Mouse (Mus musculus): Measurements from ENCODE around the gene Gprc5a. TPM values are rescaled to one million over a fixed set of nuclear protein-coding genes. Genes with fewer than 3 reads are reported as not detected.

The Gprc5a gene
- total and polyA plus RNA-seq, 3 experiments: 0.08 to 0.59 TPM; not detected in 1

DNA sequence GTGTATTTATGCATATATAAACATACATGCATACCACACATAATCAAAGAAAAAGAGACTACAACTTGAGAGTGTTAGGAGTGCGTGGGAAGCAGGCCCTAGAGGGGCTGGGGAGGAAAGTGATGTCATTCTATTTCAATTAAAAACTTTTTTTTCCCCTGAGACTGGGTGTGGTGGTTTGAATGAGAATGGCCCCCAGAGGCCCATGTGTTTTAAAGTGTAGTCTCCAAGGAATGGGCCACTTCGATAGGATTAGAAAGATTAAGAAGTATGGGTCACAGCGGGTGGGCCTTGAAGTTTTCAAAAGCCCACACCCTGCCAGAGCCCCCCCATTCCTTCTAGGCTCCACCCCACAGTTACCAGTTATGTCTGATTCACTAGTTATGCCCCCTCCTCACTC is 26.8 kb upstream of the Gprc5a start:
- H3K27me3 ChIP-seq (replicated peaks): no peaks in the 10 kb centered on the region
- DNase-seq (ENCODE audit: extremely low read depth): no peak
- no peak overlapping the region for H3K4me3 ChIP-seq (replicated peaks in 1 of 3; ENCODE audit: low read depth in 2 of 3, low read length in 2 of 3, poor library complexity in 1 of 3)
- no peaks in the 10 kb centered on the region for H3K79me2 ChIP-seq (replicated peaks; ENCODE audit: control insufficient read depth, extremely low read depth, insufficient read depth, poor library complexity, severe bottlenecking)
- H3K9ac ChIP-seq (ENCODE audit: insufficient read depth, low read depth): no peak overlapping the region
- H3K27ac ChIP-seq (ENCODE audit: insufficient read depth, low read depth): no peak overlapping the region
- dilution Hi-C loops (cut with MboI; ENCODE audit: extremely low pct_ligation_motif_present, extremely low pct_unique_long_range_greater_than_20kb, low sequenced_read_pairs) (no loop called here), in situ Hi-C loops (cut with MboI; ENCODE audit: low pct_ligation_motif_present, low pct_unique_long_range_greater_than_20kb, low sequenced_read_pairs) (no loop called here)
- no peaks in the 10 kb centered on the region for H3K36me3 ChIP-seq (replicated peaks in 1 of 2; ENCODE audit: control insufficient read depth in 1 of 2, insufficient read depth in 1 of 2, low read length in 1 of 2)
- no peak for TF ChIP-seq SMC3 (IDR thresholded peaks at IDR 0.05; ENCODE audit: low read depth, low read length)
- no peak for TF ChIP-seq NELFE (IDR thresholded peaks at IDR 0.05; ENCODE audit: low read depth, low read length)
- TF ChIP-seq CTCF (conservative IDR thresholded peaks at IDR 0.05 in 1 of 2, IDR thresholded peaks at IDR 0.05 in 1 of 2; ENCODE audit: low read depth in 2 of 2, low read length in 2 of 2): no peak
- TF ChIP-seq POLR2A (IDR thresholded peaks at IDR 0.05; ENCODE audit: low read depth, low read length): no peak
- TF ChIP-seq IRF4 (IDR thresholded peaks at IDR 0.05; ENCODE audit: low read depth, low read length): no peak
- TF ChIP-seq ELF1 (IDR thresholded peaks at IDR 0.05; ENCODE audit: low read depth, low read length): no peak
- TF ChIP-seq KAT2A (IDR thresholded peaks at IDR 0.05; ENCODE audit: insufficient replicate concordance, low read length): no peak
- no peak for TF ChIP-seq SIN3A (IDR thresholded peaks at IDR 0.05; ENCODE audit: low read length)
- no peak for TF ChIP-seq MAFK (IDR thresholded peaks at IDR 0.05; ENCODE audit: insufficient replicate concordance, low read length)
- no peak for TF ChIP-seq JUND (conservative IDR thresholded peaks at IDR 0.05; ENCODE audit: low read depth, low read length)
- TF ChIP-seq E2F4 (IDR thresholded peaks at IDR 0.05; ENCODE audit: insufficient replicate concordance, low read depth, low read length): no peak
- TF ChIP-seq ETS1 (conservative IDR thresholded peaks at IDR 0.05; ENCODE audit: low read depth, low read length): no peak
- H3K4me1 ChIP-seq (ENCODE audit: control insufficient read depth in 1 of 2, insufficient read depth in 2 of 2): no peaks in the 10 kb centered on the region
- H3K9me3 ChIP-seq (replicated peaks; ENCODE audit: low read length): no peaks in the 10 kb centered on the region
- no peak overlapping the region for H3K4me2 ChIP-seq (ENCODE audit: insufficient read depth, low read depth, poor library complexity, severe bottlenecking)

DNA sequence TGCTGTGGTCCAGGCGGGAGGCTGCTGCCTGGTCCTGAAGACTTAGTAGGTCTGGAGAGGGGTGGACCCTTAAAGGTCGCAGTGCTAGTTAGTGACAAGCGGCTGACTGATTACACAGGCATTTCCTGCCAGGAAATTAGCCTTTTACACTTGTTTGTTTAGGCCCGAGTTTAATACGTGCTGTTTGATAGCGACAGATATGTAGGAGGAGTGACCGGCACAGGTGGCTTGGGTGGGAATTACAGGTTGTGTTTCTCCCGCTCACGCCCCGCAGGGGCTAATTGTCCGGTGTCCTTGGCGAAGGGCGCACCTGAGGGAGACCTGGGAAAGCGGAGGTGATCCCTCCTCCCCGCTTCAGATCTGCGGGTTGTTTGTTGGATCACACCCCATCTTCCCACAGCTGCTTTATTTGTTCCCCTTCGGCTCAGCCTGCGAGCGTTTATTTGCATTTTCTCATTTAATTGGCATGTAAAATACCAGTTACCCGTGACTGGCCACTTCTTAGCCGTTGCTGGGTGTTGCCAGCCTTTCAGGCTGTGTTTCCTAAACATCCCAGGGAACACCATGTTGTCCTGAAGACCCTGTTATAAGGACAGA is 25.1 kb upstream of the Gprc5a start:
- in situ Hi-C loops (cut with MboI; ENCODE audit: low pct_ligation_motif_present, low pct_unique_long_range_greater_than_20kb, low sequenced_read_pairs) (no loop called here), dilution Hi-C loops (cut with MboI; ENCODE audit: extremely low pct_ligation_motif_present, extremely low pct_unique_long_range_greater_than_20kb, low sequenced_read_pairs) (no loop called here)
- DNase-seq (ENCODE audit: extremely low read depth): no peak
- H3K4me3 ChIP-seq (replicated peaks in 1 of 3; ENCODE audit: low read depth in 2 of 3, low read length in 2 of 3, poor library complexity in 1 of 3): no peak overlapping the region
- H3K4me1 ChIP-seq (ENCODE audit: control insufficient read depth in 1 of 2, insufficient read depth in 2 of 2): peaks cover 6 to 7% of the 10 kb centered on the region in 2 experiments
- no peaks in the 10 kb centered on the region for H3K9me3 ChIP-seq (replicated peaks; ENCODE audit: low read length)
- no peaks in the 10 kb centered on the region for H3K36me3 ChIP-seq (replicated peaks in 1 of 2; ENCODE audit: control insufficient read depth in 1 of 2, insufficient read depth in 1 of 2, low read length in 1 of 2)
- no peak overlapping the region for H3K27ac ChIP-seq (ENCODE audit: insufficient read depth, low read depth)
- H3K9ac ChIP-seq (ENCODE audit: insufficient read depth, low read depth): no peak overlapping the region
- H3K79me2 ChIP-seq (replicated peaks; ENCODE audit: control insufficient read depth, extremely low read depth, insufficient read depth, poor library complexity, severe bottlenecking): no peaks in the 10 kb centered on the region
- H3K27me3 ChIP-seq (replicated peaks): no peaks in the 10 kb centered on the region
- no peak for TF ChIP-seq USF2 (conservative IDR thresholded peaks at IDR 0.05; ENCODE audit: low read depth, low read length)
- no peak for TF ChIP-seq SMC3 (IDR thresholded peaks at IDR 0.05; ENCODE audit: low read depth, low read length)
- no peak for TF ChIP-seq RCOR1 (conservative IDR thresholded peaks at IDR 0.05; ENCODE audit: low read depth, low read length)
- TF ChIP-seq MAX (IDR thresholded peaks at IDR 0.05; ENCODE audit: low read length): no peak
- TF ChIP-seq EP300 (IDR thresholded peaks at IDR 0.05; ENCODE audit: low read length): no peak
- no peak for TF ChIP-seq KAT2A (IDR thresholded peaks at IDR 0.05; ENCODE audit: insufficient replicate concordance, low read length)
- no peak for TF ChIP-seq BHLHE40 (IDR thresholded peaks at IDR 0.05; ENCODE audit: low read depth, low read length)
- no peak for TF ChIP-seq MEF2A (IDR thresholded peaks at IDR 0.05; ENCODE audit: borderline replicate concordance, low read depth, low read length)
- TF ChIP-seq CHD2 (IDR thresholded peaks at IDR 0.05; ENCODE audit: low read length): no peak
- no peak for TF ChIP-seq RAD21 (IDR thresholded peaks at IDR 0.05; ENCODE audit: low read depth, low read length)
- no peak for TF ChIP-seq CTCF (conservative IDR thresholded peaks at IDR 0.05 in 1 of 2, IDR thresholded peaks at IDR 0.05 in 1 of 2; ENCODE audit: low read depth in 2 of 2, low read length in 2 of 2)
- no peak for TF ChIP-seq IRF4 (IDR thresholded peaks at IDR 0.05; ENCODE audit: low read depth, low read length)
- no peak for TF ChIP-seq MAFK (IDR thresholded peaks at IDR 0.05; ENCODE audit: insufficient replicate concordance, low read length)
- no peak for TF ChIP-seq ZKSCAN1 (IDR thresholded peaks at IDR 0.05; ENCODE audit: borderline replicate concordance, low read depth, low read length)
- TF ChIP-seq NELFE (IDR thresholded peaks at IDR 0.05; ENCODE audit: low read depth, low read length): no peak
- no peak overlapping the region for H3K4me2 ChIP-seq (ENCODE audit: insufficient read depth, low read depth, poor library complexity, severe bottlenecking)
